Mouse (Mus musculus) testis, adult 2 months (tissue): ENCODE measurements around the gene Nln.

Experiments
- CTCF ChIP-seq: fragments of 200-500 bp; IDR thresholded peaks from 2 replicates; pipeline ENCODE4 v1.5.1; 2012; ENCODE audit warnings: low read depth, mild to moderate bottlenecking, inconsistent platforms, low read length, moderate library complexity; ENCODE audit not compliant: control insufficient read depth, insufficient read depth, insufficient replicate concordance
- POLR2A ChIP-seq: fragments of 200-500 bp; IDR thresholded peaks from 2 replicates; pipeline ENCODE4 v1.6.1; 2012; ENCODE audit warnings: low read depth, mild to moderate bottlenecking, inconsistent platforms, low read length, moderate library complexity; ENCODE audit not compliant: control insufficient read depth

DNA sequence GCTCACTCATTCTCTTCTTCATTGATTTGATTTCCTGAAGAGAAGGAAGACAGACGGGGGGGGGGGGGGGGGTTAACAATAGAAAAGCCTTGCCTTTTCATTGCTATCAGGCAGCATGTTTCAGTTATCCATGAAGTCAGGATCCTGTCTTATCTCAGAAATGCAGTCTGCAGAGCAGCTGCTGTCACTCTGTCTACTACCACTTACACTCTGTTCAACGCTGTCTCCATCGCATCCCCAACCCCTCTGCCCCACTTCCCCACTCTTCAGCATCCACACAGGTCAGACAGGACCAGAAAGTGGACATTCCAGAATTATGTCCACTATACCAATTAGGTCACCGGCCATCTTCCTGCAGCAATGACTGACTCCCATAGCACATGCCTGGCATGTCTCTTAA lies 49.9 kb downstream of the Nln start:
- TF ChIP-seq CTCF (no peak), POLR2A (no peak)
